Mouse (Mus musculus) bone marrow macrophage, adult 2 months (primary cell): Measurements from ENCODE around the gene Cox8c. TPM values are rescaled to one million over a fixed set of nuclear protein-coding genes. Genes with fewer than 3 reads are reported as not detected.

Experiments used
- H3K27ac ChIP-seq: 2 replicates; pipeline ENCODE4 v1.5.1; 2012; ENCODE audit warnings: low read depth, low read length; ENCODE audit not compliant: insufficient read depth
- H3K4me1 ChIP-seq: 2 replicates; pipeline ENCODE4 v1.6.1; 2012; ENCODE audit warnings: low read length; ENCODE audit not compliant: control insufficient read depth, insufficient read depth
- H3K4me3 ChIP-seq: 2 replicates; pipeline ENCODE4 v1.5.1; 2012; ENCODE audit warnings: mild to moderate bottlenecking, low read length, moderate library complexity; ENCODE audit not compliant: insufficient read depth
- CTCF ChIP-seq: IDR thresholded peaks from 2 replicates; pipeline ENCODE4 v1.5.1; 2012; ENCODE audit warnings: low read depth, mild to moderate bottlenecking, low read length, moderate library complexity
- POLR2A ChIP-seq: IDR thresholded peaks from 2 replicates; pipeline ENCODE4 v1.6.1; 2012; ENCODE audit warnings: mild to moderate bottlenecking, low read depth, low read length, borderline replicate concordance
- polyA plus RNA-seq: library from polyadenylated mRNA; stranded (reverse); fragments of >200 nt; gene quantifications from 2 replicates; pipeline ENCODE4 v1.2.4, GENCODE M21; 2012; ENCODE audit not compliant: missing spikeins, insufficient read depth, insufficient read length

Gene Cox8c
- polyA plus RNA-seq, 1 experiment, result not detected

DNA sequence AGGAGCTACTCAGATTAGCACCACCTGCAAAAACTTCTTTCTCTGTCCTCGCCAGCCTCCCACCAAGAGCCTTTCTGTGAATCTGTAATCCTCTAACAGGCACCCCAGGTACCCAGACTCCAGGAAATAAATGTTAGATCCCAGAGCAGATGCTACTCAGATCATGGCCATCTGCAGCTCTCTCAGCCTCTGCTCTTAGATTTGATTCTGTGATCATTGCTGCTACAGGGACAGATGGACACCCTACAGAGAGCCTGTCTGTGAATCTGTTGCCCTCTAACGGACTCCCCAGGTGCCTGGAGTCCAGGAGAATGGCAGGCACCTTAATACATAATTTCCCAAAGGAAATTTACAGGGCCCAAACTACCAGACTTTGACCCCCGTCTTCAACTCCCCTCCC is 9.1 kb downstream of the Cox8c start:
- no peak overlapping the region for H3K27ac ChIP-seq
- no peak overlapping the region for H3K4me3 ChIP-seq
- H3K4me1 ChIP-seq, result no peaks in the 10 kb centered on the region
- TF ChIP-seq POLR2A (no peak), CTCF (no peak)

DNA sequence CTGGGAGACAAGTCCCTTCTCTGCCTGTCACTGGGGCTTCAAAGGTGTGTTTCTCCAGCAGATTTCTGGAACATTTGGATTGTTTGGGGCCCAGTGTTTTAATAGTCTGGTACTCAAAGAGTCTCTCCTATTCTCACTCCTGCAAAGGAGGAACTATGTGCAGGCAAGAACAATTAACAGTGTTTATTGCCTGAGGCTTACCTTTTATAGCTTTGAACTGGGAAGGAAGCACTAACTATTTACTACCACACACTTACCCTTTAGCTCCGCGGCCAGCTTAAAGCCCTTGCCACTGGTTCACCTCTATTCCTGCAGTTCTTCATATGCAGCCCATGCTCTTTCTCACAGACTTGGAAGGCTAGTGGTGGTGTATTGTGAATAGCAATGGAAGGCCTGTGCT is 17.0 kb downstream of the Cox8c start:
- no peak overlapping the region for H3K4me3 ChIP-seq
- H3K27ac ChIP-seq, result no peak overlapping the region
- H3K4me1 ChIP-seq, result no peaks in the 10 kb centered on the region
- TF ChIP-seq POLR2A (no peak), CTCF (no peak)

DNA sequence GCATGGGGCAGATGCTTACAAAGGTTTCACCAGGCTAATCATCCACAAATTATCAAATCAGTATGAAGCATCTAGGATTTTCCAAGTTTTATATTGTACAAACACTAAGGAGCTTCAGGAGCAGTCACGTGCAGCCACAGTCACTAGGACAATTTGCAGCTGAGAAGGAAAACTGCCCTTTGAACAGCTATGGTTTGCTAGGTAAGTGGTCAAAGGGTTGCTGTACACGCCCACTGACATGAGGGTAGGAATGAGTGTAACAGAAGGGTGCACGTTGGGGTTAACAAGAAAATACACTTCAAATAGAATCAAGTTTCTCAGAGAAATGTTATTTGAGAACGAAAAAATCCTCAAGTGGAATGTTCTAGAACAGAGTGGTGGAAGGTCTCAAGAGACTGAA is 30.6 kb downstream of the Cox8c start:
- Histone ChIP-seq H3K27ac (no peak overlapping the region), H3K4me1 (no peaks in the 10 kb centered on the region), H3K4me3 (no peak overlapping the region)
- TF ChIP-seq POLR2A (no peak), CTCF (no peak)

DNA sequence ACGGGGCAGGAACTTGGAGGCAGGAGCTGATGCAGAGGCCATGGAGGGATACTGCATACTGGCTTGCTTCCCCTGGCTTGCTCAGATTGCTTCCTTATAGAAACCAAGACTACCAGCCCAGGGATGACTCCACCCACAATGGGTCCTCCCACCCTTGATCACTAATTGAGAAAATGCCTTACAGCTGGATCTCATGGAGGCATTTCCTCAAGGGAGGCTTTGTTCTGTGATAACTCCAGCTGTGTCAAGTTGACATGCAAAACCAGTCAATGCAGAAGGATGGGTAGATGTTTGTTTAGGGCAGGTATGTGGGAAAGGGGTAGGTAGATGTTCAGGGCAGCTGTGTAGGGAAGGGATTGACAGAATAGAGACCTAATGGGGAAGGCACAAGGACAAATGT is 31.2 kb downstream of the Cox8c start:
- TF ChIP-seq POLR2A, result no peak
- TF ChIP-seq CTCF, result no peak
- H3K4me1 ChIP-seq, result no peaks in the 10 kb centered on the region
- H3K4me3 ChIP-seq, result no peak overlapping the region
- H3K27ac ChIP-seq, result no peak overlapping the region

DNA sequence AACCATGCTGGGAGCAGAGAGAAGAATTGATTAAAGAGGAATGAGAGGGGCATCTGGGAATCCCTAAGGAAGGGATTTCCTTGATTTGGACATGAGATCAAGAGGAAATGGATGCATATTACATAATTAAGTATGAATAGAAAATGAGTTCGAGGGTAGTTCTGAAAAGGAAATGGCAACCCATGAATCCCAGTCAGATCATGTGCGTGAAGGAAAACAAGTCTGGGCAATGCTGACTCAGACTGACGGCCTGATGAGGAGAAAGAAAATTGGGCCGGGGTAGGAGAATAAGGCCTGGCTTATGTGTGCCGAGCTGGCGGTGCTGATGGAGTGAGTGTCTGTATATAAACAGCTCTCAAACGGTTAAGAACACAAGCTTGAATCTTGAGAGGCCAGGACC is 31.7 kb downstream of the Cox8c start:
- H3K27ac ChIP-seq, result no peak overlapping the region
- TF ChIP-seq CTCF (no peak), POLR2A (no peak)
- H3K4me1 ChIP-seq, result no peaks in the 10 kb centered on the region
- no peak overlapping the region for H3K4me3 ChIP-seq

DNA sequence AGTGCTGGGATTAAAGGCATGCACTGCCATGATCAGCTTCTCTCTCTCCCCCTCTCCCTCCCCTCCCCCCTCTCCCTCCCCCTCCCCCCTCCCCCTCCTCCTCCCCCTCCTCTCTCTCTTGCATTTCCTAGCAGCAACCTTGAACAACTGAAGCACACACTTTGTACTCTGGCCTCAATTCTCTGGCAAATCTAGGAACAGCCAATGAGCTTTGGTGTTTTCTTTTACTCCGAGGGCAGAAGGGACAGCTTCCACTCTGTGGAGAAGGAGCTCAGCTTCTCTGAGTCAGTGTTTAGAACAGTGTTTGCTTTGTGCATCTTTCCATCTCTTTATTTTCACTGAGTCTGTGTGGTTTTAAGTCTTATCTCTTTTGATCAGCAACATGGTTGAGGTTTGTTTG is 36.8 kb downstream of the Cox8c start:
- H3K4me1 ChIP-seq, result no peaks in the 10 kb centered on the region
- no peak for TF ChIP-seq CTCF
- TF ChIP-seq POLR2A, result no peak
- H3K4me3 ChIP-seq, result no peak overlapping the region
- no peak overlapping the region for H3K27ac ChIP-seq

DNA sequence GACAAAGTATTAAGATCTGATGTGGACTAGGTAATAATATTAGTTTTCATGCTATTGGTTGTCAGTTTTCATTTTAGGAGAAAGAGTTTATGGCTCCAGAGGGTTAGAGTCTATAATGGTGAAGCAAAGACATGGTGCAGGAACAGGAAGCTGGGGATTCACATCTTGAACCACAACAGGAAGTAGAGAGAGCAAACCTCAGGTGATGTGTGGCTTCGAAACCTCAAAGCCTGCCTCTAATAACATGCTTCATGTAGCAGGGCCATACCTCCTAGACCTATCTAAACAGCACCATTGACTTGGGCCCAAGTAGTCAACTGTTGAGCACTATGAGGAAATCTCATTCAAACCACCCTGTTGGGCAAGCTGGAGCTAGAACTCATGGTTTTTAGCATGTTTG is 46.5 kb downstream of the Cox8c start:
- H3K4me3 ChIP-seq, result no peak overlapping the region

DNA sequence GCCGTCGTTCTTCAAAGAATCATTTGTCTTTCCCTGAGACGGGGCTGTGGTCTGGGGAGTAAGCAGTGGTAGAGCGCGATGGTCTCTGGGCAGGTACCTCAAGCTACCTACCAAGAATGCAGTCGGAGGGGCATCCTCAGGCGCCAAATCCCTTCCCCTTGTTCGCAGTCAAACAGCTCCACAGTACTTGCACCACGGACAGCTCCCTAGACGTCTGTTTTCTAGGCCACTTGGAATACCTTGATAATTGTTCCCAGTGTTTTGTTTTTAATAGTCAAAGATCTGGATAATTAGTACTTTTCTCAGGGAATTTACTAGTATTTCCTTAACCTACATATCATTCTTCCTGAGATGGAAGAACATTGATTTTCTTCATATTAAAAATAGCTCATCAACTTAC is 48.7 kb downstream of the Cox8c start:
- no peak overlapping the region for H3K27ac ChIP-seq
- TF ChIP-seq POLR2A (no peak), CTCF (no peak)
- H3K4me3 ChIP-seq, result no peak overlapping the region
- no peaks in the 10 kb centered on the region for H3K4me1 ChIP-seq

More for the DNA sequence above, 46.5 kb downstream of the Cox8c start:
- no peaks in the 10 kb centered on the region for H3K4me1 ChIP-seq
- no peak overlapping the region for H3K27ac ChIP-seq
- TF ChIP-seq CTCF (no peak), POLR2A (no peak)

DNA sequence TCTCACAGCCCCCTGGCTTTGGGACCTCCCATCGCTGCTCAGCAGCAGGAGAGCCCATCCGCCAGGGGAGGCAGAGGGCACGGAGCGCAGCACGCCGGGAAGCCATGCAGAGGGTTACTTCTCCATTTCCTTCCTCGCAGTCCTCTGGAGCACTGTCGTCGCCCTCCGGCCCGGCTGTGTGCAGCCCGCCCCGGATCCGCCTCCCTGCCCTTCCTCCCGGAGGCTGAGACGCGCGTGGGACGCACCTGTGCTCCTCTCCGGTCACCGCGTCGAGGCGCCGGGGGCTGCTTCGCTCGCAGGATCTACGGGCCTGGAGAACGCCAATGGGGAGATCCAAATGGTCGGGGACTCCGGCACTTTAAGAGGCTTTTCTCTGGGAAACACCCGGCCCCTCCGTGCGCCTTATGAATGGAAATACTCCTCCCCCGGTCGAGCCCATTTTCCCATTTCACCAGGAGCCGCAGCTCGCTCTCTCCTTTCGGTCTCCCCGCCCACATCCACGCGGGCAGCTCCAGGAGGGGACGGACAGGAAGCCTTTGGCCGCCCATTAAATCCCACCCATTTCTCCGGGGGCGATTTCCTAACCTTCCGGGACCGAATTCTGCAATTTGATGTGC is 49.8 kb downstream of the Cox8c start, which contains the start of gene Unc79:
Unc79 (plus strand) TSS at position 82 of the 617 bp plus-strand sequence.
- Histone ChIP-seq H3K4me3 (peak within 1 kb of the TSS; percentile 46), H3K4me1 (no peaks in the 10 kb centered on the region), H3K27ac (no peak within 1 kb of the TSS)
- TF ChIP-seq CTCF (no peak), POLR2A (no peak)

DNA sequence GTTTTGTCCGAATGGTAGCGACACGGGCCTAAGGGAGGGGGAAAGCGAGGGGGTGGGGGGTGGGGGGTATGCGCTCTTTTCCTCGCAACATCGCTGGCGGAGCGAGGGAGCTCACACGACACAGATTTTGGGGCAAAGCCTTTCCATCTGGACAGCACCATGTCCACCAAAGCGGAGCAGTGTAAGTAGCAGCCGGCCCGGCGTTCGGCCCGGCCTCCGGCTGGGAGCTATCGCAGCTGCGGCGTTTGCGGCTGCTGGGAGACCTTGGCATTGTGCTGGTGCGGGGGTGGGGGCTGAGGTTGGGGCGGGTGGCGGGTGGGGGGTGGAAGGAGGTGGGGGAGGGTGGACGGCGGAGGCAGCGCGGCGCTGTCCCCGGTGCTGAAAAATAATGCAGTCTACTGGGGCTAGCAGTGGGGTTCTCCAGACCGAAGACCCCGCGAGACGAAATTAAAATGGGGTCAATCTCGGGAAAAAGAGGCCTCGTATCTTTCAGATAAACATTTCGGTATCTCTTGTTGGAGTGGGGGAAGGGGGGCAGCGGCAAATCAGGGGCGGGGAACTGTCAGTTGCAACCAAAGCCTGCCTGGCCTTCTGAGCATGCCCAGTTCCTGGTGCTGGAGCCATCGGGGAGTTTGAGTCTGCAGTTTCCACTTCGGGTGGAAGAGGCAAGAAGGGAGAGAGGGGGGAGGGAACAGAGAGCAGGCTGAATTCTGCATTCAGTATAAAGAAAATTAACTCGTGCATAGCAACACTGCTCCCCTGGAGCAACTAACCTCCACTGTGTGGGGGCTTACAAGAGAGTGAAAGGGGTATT is 50.5 kb downstream of the Cox8c start:
- Histone ChIP-seq H3K4me3 (peak overlapping the region; percentile 46), H3K4me1 (no peaks in the 10 kb centered on the region), H3K27ac (no peak overlapping the region)
- TF ChIP-seq CTCF (no peak), POLR2A (no peak)

Other genes with a start within 250 kb of the Cox8c start
- 23.5 and 28.0 TPM in 2 replicates for gene Itpk1, start 194.4 kb upstream of the Cox8c start, polyA plus RNA-seq
- 1.3 TPM in 1 of 2 replicates, not detected in the other for gene Moap1, start 155.7 kb upstream of the Cox8c start, polyA plus RNA-seq
- 8.0 and 8.1 TPM in 2 replicates for gene Tmem251, start 155.6 kb upstream of the Cox8c start, polyA plus RNA-seq
- not detected in 2 replicates for gene Gm28051, start 141.6 kb upstream of the Cox8c start, polyA plus RNA-seq
- gene Gon7, start 141.5 kb upstream of the Cox8c start, polyA plus RNA-seq, result 9.9 and 14.3 TPM in 2 replicates
- gene Ubr7, start 141.3 kb upstream of the Cox8c start, polyA plus RNA-seq, result 16.1 and 17.9 TPM in 2 replicates
- 5.0 and 7.7 TPM in 2 replicates for gene Gm20604, start 140.6 kb upstream of the Cox8c start, polyA plus RNA-seq
- 12.4 and 14.9 TPM in 2 replicates for gene Btbd7, start 20.8 kb upstream of the Cox8c start, polyA plus RNA-seq
- gene Unc79, start 49.5 kb downstream of the Cox8c start, polyA plus RNA-seq, result 0.16 TPM in 1 of 2 replicates, not detected in the other